Mouse (Mus musculus): Measurements from ENCODE around the gene Pfn1. TPM values are rescaled to one million over a fixed set of nuclear protein-coding genes. Genes with fewer than 3 reads are reported as not detected.

Gene Pfn1
- total and polyA plus RNA-seq, 2 experiments from 2014 or later, result 408 to 687 TPM

DNA sequence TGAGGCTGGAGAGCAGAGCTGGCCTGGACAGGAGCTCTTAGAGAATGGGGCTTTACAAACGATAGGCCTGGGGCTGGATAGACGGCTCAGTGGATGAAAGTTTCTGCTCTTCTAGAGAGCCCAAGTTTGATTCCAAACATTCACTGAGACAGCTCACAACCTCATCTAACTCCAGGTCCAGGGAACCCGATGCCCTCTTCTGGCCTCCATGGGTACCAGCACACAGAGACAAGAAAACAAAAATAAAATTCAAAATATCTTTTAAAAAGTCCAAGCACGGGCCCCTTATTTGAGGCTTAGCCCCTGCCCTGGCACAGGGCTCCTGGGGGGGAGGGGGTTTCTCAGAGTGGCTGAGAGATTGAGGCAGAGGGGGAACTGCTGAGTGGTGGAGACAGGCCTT lies 43.7 kb downstream of the Pfn1 start:
- Histone ChIP-seq H3K9me3 (ENCODE audit: low read length) (no peaks in the 10 kb centered on the region), H3K9ac (no peak overlapping the region), H3K36me3 (ENCODE audit: insufficient read depth) (peaks cover 62% of the 10 kb centered on the region), H3K4me1 (ENCODE audit: insufficient read depth) (no peaks in the 10 kb centered on the region), H3K27ac (ENCODE audit: low read depth, low read length) (no peak overlapping the region), H3K4me2 (ENCODE audit: low read depth) (no peak overlapping the region), H3K27me3 (ENCODE audit: insufficient read depth, low read length) (no peaks in the 10 kb centered on the region), H3K4me3 (ENCODE audit: low read depth, low read length) (no peak overlapping the region)
- 89% methylated on average over 4 of the region's 4 CpGs for WGBS
- TF ChIP-seq CTCF (IDR thresholded peaks at IDR 0.05; ENCODE audit: low read depth), result no peak; the same call in 1 of the 2 replicates
- DNase-seq, result no peak
- ATAC-seq, result no peak; the same call in 1 of the 2 replicates

DNA sequence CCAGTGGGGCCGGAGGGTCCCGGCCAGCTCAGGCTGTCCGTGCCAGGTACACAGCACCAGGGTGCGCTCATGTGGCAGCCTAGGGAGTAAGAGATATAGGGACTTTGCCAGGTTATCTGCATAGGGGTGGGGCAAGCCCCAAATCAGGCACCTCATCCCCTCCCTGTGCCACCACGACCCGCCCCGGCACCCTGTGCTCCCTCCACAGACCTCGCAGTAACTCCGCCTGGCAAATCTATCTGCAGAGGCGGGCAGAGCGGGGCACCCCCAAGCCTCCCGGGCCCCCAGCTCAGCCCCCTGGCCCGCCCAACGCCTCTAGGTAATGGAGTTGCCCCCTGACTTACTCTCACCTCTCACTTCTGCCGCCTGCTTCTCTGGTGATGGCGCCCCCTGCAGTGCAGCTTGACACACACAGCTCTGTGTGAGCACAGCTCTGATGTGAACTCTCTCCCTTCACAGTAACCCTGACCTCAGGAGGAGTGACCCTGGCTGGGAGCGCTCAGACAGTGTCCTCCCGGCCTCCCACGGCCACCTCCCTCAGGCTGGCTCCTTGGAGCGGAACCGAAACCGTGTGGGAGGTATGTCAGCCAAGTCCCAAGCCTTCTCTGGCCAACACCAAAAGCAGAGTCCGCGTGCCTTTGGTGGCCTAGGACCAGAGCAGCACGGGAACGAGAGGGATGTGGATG lies 45.9 kb downstream of the Pfn1 start:
- no peaks in the 10 kb centered on the region for H3K9me3 ChIP-seq (ENCODE audit: low read length)
- H3K4me3 ChIP-seq (ENCODE audit: low read depth, low read length), result no peak overlapping the region
- no peak overlapping the region for H3K27ac ChIP-seq (ENCODE audit: low read depth, low read length)
- H3K36me3 ChIP-seq (ENCODE audit: insufficient read depth), result peaks cover 81% of the 10 kb centered on the region
- no peak overlapping the region for H3K9ac ChIP-seq
- 87% methylated on average over 25 of the region's 26 CpGs for WGBS
- H3K27me3 ChIP-seq (ENCODE audit: insufficient read depth, low read length), result no peaks in the 10 kb centered on the region
- DNase-seq (no peak), ATAC-seq (no peak)
- no peaks in the 10 kb centered on the region for H3K4me1 ChIP-seq (ENCODE audit: insufficient read depth)
- no peak overlapping the region for H3K4me2 ChIP-seq (ENCODE audit: low read depth)
- TF ChIP-seq CTCF (IDR thresholded peaks at IDR 0.05; ENCODE audit: low read depth), result peak; percentile 51

DNA sequence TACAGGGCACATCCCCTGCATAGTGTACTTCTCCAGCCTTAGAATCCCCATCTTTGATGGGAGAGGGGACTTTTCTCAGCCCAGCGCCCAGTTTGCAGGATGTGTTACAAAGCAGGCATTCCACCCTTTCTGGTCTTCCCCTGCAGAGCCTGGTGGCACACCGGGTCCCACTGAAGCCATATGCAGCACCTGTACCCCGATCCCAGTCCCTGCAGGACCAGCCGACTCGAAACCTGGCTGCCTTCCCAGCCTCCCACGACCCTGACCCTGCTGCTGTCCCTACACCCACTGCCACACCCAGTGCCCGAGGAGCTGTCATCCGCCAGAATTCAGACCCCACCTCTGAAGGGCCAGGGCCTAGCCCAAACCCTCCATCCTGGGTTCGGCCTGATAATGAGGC lies 46.8 kb downstream of the Pfn1 start:
- ATAC-seq, result no peak
- Histone ChIP-seq H3K9me3 (ENCODE audit: low read length) (no peaks in the 10 kb centered on the region), H3K4me3 (ENCODE audit: low read depth, low read length) (no peak overlapping the region), H3K27me3 (ENCODE audit: insufficient read depth, low read length) (no peaks in the 10 kb centered on the region), H3K9ac (no peak overlapping the region), H3K36me3 (ENCODE audit: insufficient read depth) (peaks cover 78% of the 10 kb centered on the region), H3K4me1 (ENCODE audit: insufficient read depth) (no peaks in the 10 kb centered on the region), H3K27ac (ENCODE audit: low read depth, low read length) (no peak overlapping the region), H3K4me2 (ENCODE audit: low read depth) (no peak overlapping the region)
- no peak for DNase-seq
- no peak for TF ChIP-seq CTCF (IDR thresholded peaks at IDR 0.05; ENCODE audit: low read depth)
- 91% methylated on average over 9 of the region's 9 CpGs for WGBS

DNA sequence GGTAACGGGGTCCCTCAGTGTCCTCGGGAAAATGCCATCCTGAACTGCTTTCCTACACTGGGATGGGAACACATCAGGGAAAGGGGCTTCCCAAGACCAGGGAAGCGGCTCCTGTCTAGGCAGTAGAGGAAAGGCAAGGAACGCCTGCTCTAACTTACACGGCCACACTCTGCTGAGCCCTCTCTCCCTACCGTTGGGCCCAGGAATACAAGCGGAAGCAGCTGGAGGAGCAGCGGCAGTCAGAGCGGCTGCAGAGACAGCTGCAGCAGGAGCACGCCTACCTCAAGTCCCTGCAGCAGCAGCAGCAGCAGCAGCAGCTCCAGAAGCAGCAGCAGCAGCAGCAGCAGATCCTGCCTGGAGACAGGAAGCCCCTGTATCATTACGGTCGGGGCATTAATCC lies 47.7 kb downstream of the Pfn1 start:
- Histone ChIP-seq H3K4me2 (ENCODE audit: low read depth) (no peak overlapping the region), H3K27ac (ENCODE audit: low read depth, low read length) (no peak overlapping the region), H3K9me3 (ENCODE audit: low read length) (no peaks in the 10 kb centered on the region), H3K9ac (no peak overlapping the region), H3K4me3 (ENCODE audit: low read depth, low read length) (no peak overlapping the region), H3K27me3 (ENCODE audit: insufficient read depth, low read length) (no peaks in the 10 kb centered on the region), H3K36me3 (ENCODE audit: insufficient read depth) (peaks cover 79% of the 10 kb centered on the region), H3K4me1 (ENCODE audit: insufficient read depth) (no peaks in the 10 kb centered on the region)
- ATAC-seq, result no peak
- TF ChIP-seq CTCF (IDR thresholded peaks at IDR 0.05; ENCODE audit: low read depth), result no peak
- WGBS, result 85% methylated on average over 12 of the region's 12 CpGs
- no peak for DNase-seq

DNA sequence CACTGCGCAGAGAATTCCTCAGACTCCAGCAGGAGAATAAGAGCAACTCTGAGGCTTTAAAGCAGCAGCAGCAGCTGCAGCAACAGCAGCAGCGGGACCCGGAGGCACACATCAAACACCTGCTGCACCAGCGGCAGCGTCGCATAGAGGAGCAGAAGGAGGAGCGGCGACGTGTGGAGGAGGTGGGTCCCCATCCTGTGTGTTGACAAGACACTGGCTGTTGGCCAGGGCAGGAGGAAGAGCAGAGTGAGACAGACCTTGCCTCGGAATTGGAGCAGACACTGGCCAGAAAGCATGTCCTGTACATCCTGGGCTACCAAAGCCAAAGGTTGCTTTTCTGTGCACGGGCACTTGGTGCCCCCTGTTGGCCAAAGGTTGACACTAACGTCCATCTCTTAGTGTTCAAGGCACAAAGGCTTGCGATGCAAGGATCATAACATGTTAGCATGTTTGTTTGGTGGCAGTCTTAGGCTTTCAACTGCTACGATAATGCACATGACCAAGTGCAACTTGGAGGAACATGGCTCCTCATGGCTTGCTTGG lies 49.3 kb downstream of the Pfn1 start:
- Histone ChIP-seq H3K27ac (ENCODE audit: low read depth, low read length) (no peak overlapping the region), H3K9ac (no peak overlapping the region), H3K4me2 (ENCODE audit: low read depth) (no peak overlapping the region), H3K4me3 (ENCODE audit: low read depth, low read length) (no peak overlapping the region), H3K4me1 (ENCODE audit: insufficient read depth) (no peaks in the 10 kb centered on the region), H3K27me3 (ENCODE audit: insufficient read depth, low read length) (no peaks in the 10 kb centered on the region), H3K36me3 (ENCODE audit: insufficient read depth) (peaks cover 74% of the 10 kb centered on the region), H3K9me3 (ENCODE audit: low read length) (no peaks in the 10 kb centered on the region)
- ATAC-seq (peak; percentile 58; the same call in 1 of the 2 replicates), DNase-seq (peak; percentile 76)
- TF ChIP-seq CTCF (IDR thresholded peaks at IDR 0.05; ENCODE audit: low read depth), result peak; percentile 91
- WGBS, result 53% methylated on average over 14 of the region's 14 CpGs

Other genes with a start within 250 kb of the Pfn1 start
- gene Pelp1, start 244.6 kb downstream of the Pfn1 start, total RNA-seq (2014; rRNA removed), result 24.5 and 30.7 TPM in 2 replicates
- 21.0 and 31.3 TPM in 2 replicates for gene Pelp1, start 244.6 kb downstream of the Pfn1 start, polyA plus RNA-seq (2015; fragmentation: Nextera tagmentation; extraction: Ambion mirVana)
- gene Arrb2, start 222.0 kb downstream of the Pfn1 start, total RNA-seq (2014; rRNA removed), result 71.9 and 74.4 TPM in 2 replicates
- gene Arrb2, start 222.0 kb downstream of the Pfn1 start, polyA plus RNA-seq (2015; fragmentation: Nextera tagmentation; extraction: Ambion mirVana), result 39.6 and 44.9 TPM in 2 replicates
- gene Med11, start 202.7 kb downstream of the Pfn1 start, total RNA-seq (2014; rRNA removed), result 21.2 and 41.3 TPM in 2 replicates
- 35.3 and 35.6 TPM in 2 replicates for gene Med11, start 202.7 kb downstream of the Pfn1 start, polyA plus RNA-seq (2015; fragmentation: Nextera tagmentation; extraction: Ambion mirVana)
- gene Zmynd15, start 195.2 kb downstream of the Pfn1 start, total RNA-seq (2014; rRNA removed), result 0.54 and 1.1 TPM in 2 replicates
- gene Zmynd15, start 195.2 kb downstream of the Pfn1 start, polyA plus RNA-seq (2015; fragmentation: Nextera tagmentation; extraction: Ambion mirVana), result 0.24 and 0.84 TPM in 2 replicates
- 2.2 and 2.3 TPM in 2 replicates for gene Cxcl16, start 194.7 kb downstream of the Pfn1 start, total RNA-seq (2014; rRNA removed)
- gene Cxcl16, start 194.7 kb downstream of the Pfn1 start, polyA plus RNA-seq (2015; fragmentation: Nextera tagmentation; extraction: Ambion mirVana), result 2.0 and 2.4 TPM in 2 replicates
- gene Tm4sf5, start 149.4 kb downstream of the Pfn1 start, total RNA-seq (2014; rRNA removed), result 2.8 and 6.3 TPM in 2 replicates
- gene Tm4sf5, start 149.4 kb downstream of the Pfn1 start, polyA plus RNA-seq (2015; fragmentation: Nextera tagmentation; extraction: Ambion mirVana), result 7.5 and 11.6 TPM in 2 replicates
- not detected in 2 replicates for gene Vmo1, start 140.0 kb downstream of the Pfn1 start, total RNA-seq (2014; rRNA removed)
- 0.24 TPM in 1 of 2 replicates, not detected in the other for gene Vmo1, start 140.0 kb downstream of the Pfn1 start, polyA plus RNA-seq (2015; fragmentation: Nextera tagmentation; extraction: Ambion mirVana)
- not detected in 2 replicates for gene Gltpd2, start 135.4 kb downstream of the Pfn1 start, total RNA-seq (2014; rRNA removed)
- 0.18 and 0.25 TPM in 2 replicates for gene Gltpd2, start 135.4 kb downstream of the Pfn1 start, polyA plus RNA-seq (2015; fragmentation: Nextera tagmentation; extraction: Ambion mirVana)
- 428 and 451 TPM in 2 replicates for gene Psmb6, start 129.3 kb downstream of the Pfn1 start, total RNA-seq (2014; rRNA removed)
- 820 and 1,026 TPM in 2 replicates for gene Psmb6, start 129.3 kb downstream of the Pfn1 start, polyA plus RNA-seq (2015; fragmentation: Nextera tagmentation; extraction: Ambion mirVana)
- not detected in 2 replicates for gene Gm40193, start 121.7 kb downstream of the Pfn1 start, total RNA-seq (2014; rRNA removed)
- not detected in 2 replicates for gene Gm40193, start 121.7 kb downstream of the Pfn1 start, polyA plus RNA-seq (2015; fragmentation: Nextera tagmentation; extraction: Ambion mirVana)
- 33.7 and 40.5 TPM in 2 replicates for gene Pld2, start 114.6 kb downstream of the Pfn1 start, total RNA-seq (2014; rRNA removed)
- 8.4 and 11.6 TPM in 2 replicates for gene Pld2, start 114.6 kb downstream of the Pfn1 start, polyA plus RNA-seq (2015; fragmentation: Nextera tagmentation; extraction: Ambion mirVana)
- 63.5 and 81.2 TPM in 2 replicates for gene Mink1, start 91.8 kb downstream of the Pfn1 start, total RNA-seq (2014; rRNA removed)
- gene Mink1, start 91.8 kb downstream of the Pfn1 start, polyA plus RNA-seq (2015; fragmentation: Nextera tagmentation; extraction: Ambion mirVana), result 9.5 and 15.0 TPM in 2 replicates
- 0.31 and 0.48 TPM in 2 replicates for gene 4930544D05Rik, start 38.8 kb downstream of the Pfn1 start, total RNA-seq (2014; rRNA removed)
- gene 4930544D05Rik, start 38.8 kb downstream of the Pfn1 start, polyA plus RNA-seq (2015; fragmentation: Nextera tagmentation; extraction: Ambion mirVana), result not detected in 2 replicates
- 0.92 TPM in 1 of 2 replicates, not detected in the other for gene Chrne, start 35.4 kb downstream of the Pfn1 start, total RNA-seq (2014; rRNA removed)
- 0.58 and 1.0 TPM in 2 replicates for gene Chrne, start 35.4 kb downstream of the Pfn1 start, polyA plus RNA-seq (2015; fragmentation: Nextera tagmentation; extraction: Ambion mirVana)
- gene Gp1ba, start 15.5 kb downstream of the Pfn1 start, total RNA-seq (2014; rRNA removed), result 0.10 TPM in 1 of 2 replicates, not detected in the other
- gene Gp1ba, start 15.5 kb downstream of the Pfn1 start, polyA plus RNA-seq (2015; fragmentation: Nextera tagmentation; extraction: Ambion mirVana), result 0.08 and 0.18 TPM in 2 replicates
- 63.2 and 76.4 TPM in 2 replicates for gene Rnf167, start 7.4 kb downstream of the Pfn1 start, total RNA-seq (2014; rRNA removed)
- 102 and 109 TPM in 2 replicates for gene Rnf167, start 7.4 kb downstream of the Pfn1 start, polyA plus RNA-seq (2015; fragmentation: Nextera tagmentation; extraction: Ambion mirVana)
- 133 and 134 TPM in 2 replicates for gene Slc25a11, start 7.2 kb downstream of the Pfn1 start, total RNA-seq (2014; rRNA removed)
- 151 and 160 TPM in 2 replicates for gene Slc25a11, start 7.2 kb downstream of the Pfn1 start, polyA plus RNA-seq (2015; fragmentation: Nextera tagmentation; extraction: Ambion mirVana)
- 7.4 and 14.6 TPM in 2 replicates for gene Eno3, start 2.6 kb upstream of the Pfn1 start, total RNA-seq (2014; rRNA removed)
- gene Eno3, start 2.6 kb upstream of the Pfn1 start, polyA plus RNA-seq (2015; fragmentation: Nextera tagmentation; extraction: Ambion mirVana), result 4.3 and 5.5 TPM in 2 replicates
- gene Spag7, start 14.8 kb upstream of the Pfn1 start, total RNA-seq (2014; rRNA removed), result 49.2 and 57.1 TPM in 2 replicates
- 56.6 and 116 TPM in 2 replicates for gene Spag7, start 14.8 kb upstream of the Pfn1 start, polyA plus RNA-seq (2015; fragmentation: Nextera tagmentation; extraction: Ambion mirVana)
- 12.8 and 17.3 TPM in 2 replicates for gene Camta2, start 33.5 kb upstream of the Pfn1 start, total RNA-seq (2014; rRNA removed)
- gene Camta2, start 33.5 kb upstream of the Pfn1 start, polyA plus RNA-seq (2015; fragmentation: Nextera tagmentation; extraction: Ambion mirVana), result 11.1 and 17.7 TPM in 2 replicates
- 0.62 and 0.69 TPM in 2 replicates for gene Inca1, start 45.5 kb upstream of the Pfn1 start, total RNA-seq (2014; rRNA removed)
- gene Inca1, start 45.5 kb upstream of the Pfn1 start, polyA plus RNA-seq (2015; fragmentation: Nextera tagmentation; extraction: Ambion mirVana), result 1.5 and 2.1 TPM in 2 replicates
- gene Kif1c, start 45.9 kb upstream of the Pfn1 start, total RNA-seq (2014; rRNA removed), result 16.8 and 25.9 TPM in 2 replicates
- gene Kif1c, start 45.9 kb upstream of the Pfn1 start, polyA plus RNA-seq (2015; fragmentation: Nextera tagmentation; extraction: Ambion mirVana), result 1.1 and 1.2 TPM in 2 replicates
- 13.4 and 14.8 TPM in 2 replicates for gene Zfp3, start 109.6 kb upstream of the Pfn1 start, total RNA-seq (2014; rRNA removed)
- gene Zfp3, start 109.6 kb upstream of the Pfn1 start, polyA plus RNA-seq (2015; fragmentation: Nextera tagmentation; extraction: Ambion mirVana), result 13.5 and 15.1 TPM in 2 replicates
- not detected in 2 replicates for gene Scimp, start 157.9 kb upstream of the Pfn1 start, total RNA-seq (2014; rRNA removed)
- gene Scimp, start 157.9 kb upstream of the Pfn1 start, polyA plus RNA-seq (2015; fragmentation: Nextera tagmentation; extraction: Ambion mirVana), result 0.15 TPM in 1 of 2 replicates, not detected in the other
- gene Rabep1, start 190.1 kb upstream of the Pfn1 start, total RNA-seq (2014; rRNA removed), result 107 and 109 TPM in 2 replicates
- 81.5 and 103 TPM in 2 replicates for gene Rabep1, start 190.1 kb upstream of the Pfn1 start, polyA plus RNA-seq (2015; fragmentation: Nextera tagmentation; extraction: Ambion mirVana)